Mouse (Mus musculus) CH12.LX (cell line): ENCODE results near the gene Cyp11a1. TPM values are rescaled to one million over a fixed set of nuclear protein-coding genes. Genes with fewer than 3 reads are reported as not detected.

Experiments
- DNase-seq: peaks from one replicate; pipeline ENCODE4 v3.0.0-alpha.2; 2013; ENCODE audit errors: extremely low read depth
- H3K27ac ChIP-seq: 2 replicates; pipeline ENCODE4 v1.5.1; 2012; ENCODE audit warnings: low read depth, mild to moderate bottlenecking, control low read depth, moderate library complexity; ENCODE audit not compliant: insufficient read depth
- H3K27me3 ChIP-seq: replicated peaks from 2 replicates; pipeline ENCODE3; 2012; ENCODE audit warnings: inconsistent platforms
- H3K36me3 ChIP-seq, 2 experiments: replicated peaks in 1 of 2; 2 replicates each; pipeline versions ENCODE3 to v1.6.1; 2012; ENCODE audit warnings: inconsistent platforms in 1 of 2, low read length in 1 of 2, mild to moderate bottlenecking in 1 of 2, mixed read lengths in 1 of 2, moderate library complexity in 1 of 2; ENCODE audit not compliant: control insufficient read depth in 1 of 2, insufficient read depth in 1 of 2
- H3K4me1 ChIP-seq, 2 experiments: 2 replicates each; pipeline ENCODE4 v1.6.1; 2012; ENCODE audit warnings: inconsistent platforms in 1 of 2, moderate library complexity in 1 of 2; ENCODE audit not compliant: insufficient read depth in 2 of 2, control insufficient read depth in 1 of 2
- H3K4me2 ChIP-seq: 2 replicates; pipeline ENCODE4 v1.6.1; 2012; ENCODE audit warnings: low read depth, mild to moderate bottlenecking, control low read depth; ENCODE audit not compliant: poor library complexity, insufficient read depth, severe bottlenecking
- H3K4me3 ChIP-seq, 3 experiments: fragments of 150-350 bp in 1 of 3; sonication (generic) in 1 of 3; replicated peaks in 1 of 3; 2 replicates each; pipeline versions ENCODE3 to v1.5.1; 2011 to 2012; ENCODE audit warnings: low read depth in 2 of 3, low read length in 2 of 3, mild to moderate bottlenecking in 2 of 3, moderate library complexity in 2 of 3, control low read depth in 1 of 3, improper control_type of control experiment in 1 of 3, inconsistent platforms in 1 of 3, mixed read lengths in 1 of 3; ENCODE audit not compliant: poor library complexity in 1 of 3
- H3K79me2 ChIP-seq: replicated peaks from 2 replicates; pipeline ENCODE4 v1.6.1; 2012; ENCODE audit warnings: mild to moderate bottlenecking, moderate library complexity; ENCODE audit not compliant: control insufficient read depth, poor library complexity, insufficient read depth, severe bottlenecking; ENCODE audit errors: extremely low read depth
- H3K9ac ChIP-seq: 2 replicates; pipeline ENCODE4 v1.6.1; 2012; ENCODE audit warnings: low read depth, mild to moderate bottlenecking, control low read depth, moderate library complexity; ENCODE audit not compliant: insufficient read depth
- H3K9me3 ChIP-seq: replicated peaks from 2 replicates; pipeline ENCODE3; 2012; ENCODE audit warnings: low read length, inconsistent platforms, mixed read lengths
- CHD2 ChIP-seq: IDR thresholded peaks from 2 replicates; pipeline ENCODE4 v1.6.1; 2011; ENCODE audit warnings: low read length, improper control_type of control experiment
- CTCF ChIP-seq, 2 experiments: IDR thresholded peaks in 1 of 2; conservative IDR thresholded peaks in 1 of 2; 2 replicates each; pipeline ENCODE4 v1.5.1; 2011 to 2012; ENCODE audit warnings: low read depth in 2 of 2, low read length in 2 of 2, improper control_type of control experiment in 1 of 2, inconsistent platforms in 1 of 2, mild to moderate bottlenecking in 1 of 2, moderate library complexity in 1 of 2
- E2F4 ChIP-seq: IDR thresholded peaks from 2 replicates; pipeline ENCODE4 v1.6.1; 2011; ENCODE audit warnings: low read depth, low read length, improper control_type of control experiment; ENCODE audit not compliant: insufficient replicate concordance
- ELF1 ChIP-seq: IDR thresholded peaks from 2 replicates; pipeline ENCODE4 v1.6.1; 2014; ENCODE audit warnings: low read depth, mild to moderate bottlenecking, inconsistent platforms, low read length, improper control_type of control experiment
- EP300 ChIP-seq: IDR thresholded peaks from 2 replicates; pipeline ENCODE4 v1.6.1; 2011; ENCODE audit warnings: low read length, improper control_type of control experiment
- GABPA ChIP-seq: IDR thresholded peaks from 2 replicates; pipeline ENCODE4 v1.6.1; 2012; ENCODE audit warnings: low read depth, low read length, improper control_type of control experiment, inconsistent platforms; ENCODE audit not compliant: insufficient replicate concordance
- HCFC1 ChIP-seq: IDR thresholded peaks from 2 replicates; pipeline ENCODE4 v1.6.1; 2012; ENCODE audit warnings: low read depth, mild to moderate bottlenecking, inconsistent platforms, low read length, improper control_type of control experiment
- IRF4 ChIP-seq: IDR thresholded peaks from 2 replicates; pipeline ENCODE4 v1.6.1; 2014; ENCODE audit warnings: low read depth, mild to moderate bottlenecking, inconsistent platforms, low read length, improper control_type of control experiment
- JUN ChIP-seq: IDR thresholded peaks from 2 replicates; pipeline ENCODE4 v1.6.1; 2011; ENCODE audit warnings: low read depth, mild to moderate bottlenecking, low read length, improper control_type of control experiment, moderate library complexity; ENCODE audit not compliant: insufficient read depth
- KAT2A ChIP-seq: IDR thresholded peaks from 2 replicates; pipeline ENCODE4 v1.6.1; 2012; ENCODE audit warnings: low read length, improper control_type of control experiment, inconsistent platforms; ENCODE audit not compliant: insufficient replicate concordance
- MAFK ChIP-seq: IDR thresholded peaks from 2 replicates; pipeline ENCODE4 v1.6.1; 2011; ENCODE audit warnings: low read length, improper control_type of control experiment; ENCODE audit not compliant: insufficient replicate concordance
- MEF2A ChIP-seq: IDR thresholded peaks from 2 replicates; pipeline ENCODE4 v1.6.1; 2014; ENCODE audit warnings: low read depth, mild to moderate bottlenecking, inconsistent platforms, low read length, improper control_type of control experiment, borderline replicate concordance
- MYC ChIP-seq: IDR thresholded peaks from 2 replicates; pipeline ENCODE4 v1.6.1; 2011; ENCODE audit warnings: low read depth, mild to moderate bottlenecking, improper control_type of control experiment, low read length
- NRF1 ChIP-seq: IDR thresholded peaks from 2 replicates; pipeline ENCODE4 v1.6.1; 2014; ENCODE audit warnings: low read depth, mild to moderate bottlenecking, inconsistent platforms, low read length, improper control_type of control experiment, moderate library complexity
- PAX5 ChIP-seq: IDR thresholded peaks from 2 replicates; pipeline ENCODE4 v1.6.1; 2012; ENCODE audit warnings: low read length, inconsistent platforms, mixed read lengths
- POLR2A ChIP-seq: IDR thresholded peaks from 2 replicates; pipeline ENCODE4 v1.6.1; 2011; ENCODE audit warnings: low read depth, mild to moderate bottlenecking, improper control_type of control experiment, low read length
- RAD21 ChIP-seq: IDR thresholded peaks from 2 replicates; pipeline ENCODE4 v1.6.1; 2011; ENCODE audit warnings: low read depth, mild to moderate bottlenecking, low read length, improper control_type of control experiment, moderate library complexity
- SIN3A ChIP-seq: IDR thresholded peaks from 2 replicates; pipeline ENCODE4 v1.6.1; 2012; ENCODE audit warnings: low read length, improper control_type of control experiment, inconsistent platforms
- SMC3 ChIP-seq: IDR thresholded peaks from 2 replicates; pipeline ENCODE4 v1.6.1; 2011; ENCODE audit warnings: low read depth, low read length, improper control_type of control experiment
- TBP ChIP-seq: conservative IDR thresholded peaks from 2 replicates; pipeline ENCODE4 v1.6.1; 2011; ENCODE audit warnings: low read depth, low read length, improper control_type of control experiment
- ZC3H11A ChIP-seq: IDR thresholded peaks from 2 replicates; pipeline ENCODE4 v1.6.1; 2012; ENCODE audit warnings: low read depth, mild to moderate bottlenecking, inconsistent platforms, low read length, improper control_type of control experiment
- ZMIZ1 ChIP-seq: IDR thresholded peaks from 2 replicates; pipeline ENCODE4 v1.6.1; 2012; ENCODE audit warnings: low read depth, mild to moderate bottlenecking, inconsistent platforms, low read length, improper control_type of control experiment
- ZNF384 ChIP-seq: IDR thresholded peaks from 2 replicates; pipeline ENCODE4 v1.6.1; 2012; ENCODE audit warnings: low read depth, low read length, improper control_type of control experiment, inconsistent platforms
- dilution Hi-C: fragments of 300-500 bp; cut with MboI; formaldehyde crosslinking; loops from 2 replicates; pipeline ENCODE4 v1.14.3; 2020; ENCODE audit warnings: low sequenced_read_pairs; ENCODE audit not compliant: extremely low pct_unique_long_range_greater_than_20kb, extremely low pct_ligation_motif_present
- in situ Hi-C: fragments of 300-500 bp; cut with MboI; formaldehyde crosslinking; loops from 3 replicates; pipeline ENCODE4 v1.14.3; 2019; ENCODE audit warnings: low sequenced_read_pairs, low pct_ligation_motif_present, low pct_unique_long_range_greater_than_20kb, mixed read lengths
- polyA plus RNA-seq: library from polyadenylated mRNA; unstranded; fragments of >175 nt; gene quantifications from 2 replicates; pipeline ENCODE4 v1.2.1, GENCODE M21; 2012; ENCODE audit warnings: low read depth; ENCODE audit not compliant: insufficient read length
- total RNA-seq, 2 experiments: library from RNA; depleted of rRNA; stranded (reverse); fragments of 300-350 nt in 1 of 2; fragments of >200 nt in 1 of 2; gene quantifications; 2 replicates each; pipeline ENCODE4 v1.2.3; 2012 to 2014

The Cyp11a1 gene
- total and polyA plus RNA-seq, 3 experiments = 2.6 to 12.8 (median 9.0) TPM

DNA sequence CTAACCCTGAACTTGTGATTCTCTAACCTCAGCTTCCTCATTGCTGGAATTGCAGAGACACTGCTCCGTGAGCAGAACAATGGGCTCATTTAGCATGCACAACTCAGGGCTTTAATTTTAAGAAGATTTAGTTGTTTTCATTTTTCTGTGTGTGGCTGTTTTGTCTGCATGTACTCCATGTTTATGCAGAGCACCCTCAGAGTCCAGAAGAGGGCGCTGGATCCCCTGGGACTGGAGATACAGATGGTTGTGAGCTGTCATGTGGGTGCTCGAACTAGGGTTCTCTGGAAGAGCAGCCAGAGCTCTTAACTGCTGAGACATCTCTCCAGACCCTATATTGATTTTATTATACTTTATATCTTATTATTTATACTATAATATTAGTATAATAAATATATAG is 3.4 kb downstream of the Cyp11a1 start:
- peak; percentile 37 for DNase-seq
- Histone ChIP-seq H3K4me3 (no peak overlapping the region), H3K4me1 (peaks cover 25 to 59% of the 10 kb centered on the region in 2 experiments), H3K9me3 (peaks cover 6% of the 10 kb centered on the region), H3K79me2 (no peaks in the 10 kb centered on the region), H3K36me3 (peaks cover 7 to 9% of the 10 kb centered on the region in 2 experiments), H3K27me3 (no peaks in the 10 kb centered on the region), H3K9ac (no peak overlapping the region), H3K4me2 (no peak overlapping the region), H3K27ac (no peak overlapping the region)
- peak; percentile 20 to 48; a peak in 2 of 4 replicates for TF ChIP-seq CTCF (conservative IDR thresholded peaks at IDR 0.05 in 1 of 2, IDR thresholded peaks at IDR 0.05 in 1 of 2; ENCODE audit: low read depth in 2 of 2, low read length in 2 of 2)
- TF ChIP-seq CHD2 = no peak
- no peak for TF ChIP-seq MAFK
- no peak for TF ChIP-seq E2F4
- no peak for TF ChIP-seq JUN
- no peak for TF ChIP-seq TBP
- TF ChIP-seq ZMIZ1 = no peak
- TF ChIP-seq SMC3 = peak; percentile 11; the same call in 1 of the 2 replicates
- no peak for TF ChIP-seq MEF2A
- peak; percentile 25 for TF ChIP-seq RAD21
- TF ChIP-seq GABPA = no peak
- dilution Hi-C loops = no loop called here
- in situ Hi-C loops = no loop called here

DNA sequence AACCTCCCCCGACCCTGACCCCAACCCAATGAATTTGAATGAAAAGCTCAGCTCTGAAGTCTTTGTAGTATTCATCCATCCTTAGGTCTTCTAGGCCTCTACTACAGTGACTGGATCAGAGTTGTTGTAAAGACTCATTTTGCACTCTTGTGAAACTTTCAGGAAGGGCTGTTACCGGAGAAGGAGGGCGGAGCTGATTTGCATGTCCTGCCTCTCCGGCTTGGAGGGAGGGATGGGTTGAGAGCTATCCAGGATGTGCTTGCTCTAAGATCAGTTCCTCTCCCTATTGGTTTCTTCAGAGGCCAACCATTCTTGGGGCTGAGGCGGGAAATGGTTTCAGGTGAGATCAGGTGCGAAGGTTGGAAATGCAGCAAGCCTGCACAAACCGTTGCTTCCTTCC is 4.8 kb downstream of the Cyp11a1 start:
- in situ Hi-C loops = no loop called here

DNA sequence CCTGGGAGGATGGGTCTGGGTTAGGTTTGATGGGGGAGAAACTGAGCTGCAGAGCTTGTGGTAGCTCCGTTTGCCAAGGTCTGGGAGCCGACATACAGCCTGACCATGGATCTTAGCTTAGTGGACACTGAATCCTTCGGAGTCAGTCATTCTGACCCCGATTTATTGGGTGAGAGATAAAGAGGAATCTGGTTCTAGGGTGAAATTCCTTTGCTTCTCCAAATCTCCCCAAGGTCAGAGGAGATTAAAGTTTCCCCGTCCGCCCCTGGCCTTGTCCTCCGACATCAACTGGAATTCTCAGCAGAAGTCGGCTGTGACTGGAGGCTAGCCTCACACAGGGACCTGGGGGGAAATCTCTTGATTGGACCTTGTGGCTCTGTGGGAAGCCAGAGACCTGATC is 5.3 kb downstream of the Cyp11a1 start:
- Histone ChIP-seq H3K4me3 (no peak overlapping the region), H3K9ac (no peak overlapping the region), H3K4me2 (no peak overlapping the region), H3K36me3 (peaks cover 3 to 4% of the 10 kb centered on the region in 2 experiments), H3K79me2 (no peaks in the 10 kb centered on the region), H3K4me1 (peaks cover 29 to 61% of the 10 kb centered on the region in 2 experiments), H3K27ac (no peak overlapping the region), H3K9me3 (no peaks in the 10 kb centered on the region), H3K27me3 (no peaks in the 10 kb centered on the region)
- in situ Hi-C loops = no loop called here
- DNase-seq = no peak
- TF ChIP-seq EP300 (no peak), ELF1 (no peak), CHD2 (no peak), HCFC1 (no peak), ZC3H11A (no peak), NRF1 (no peak), TBP (no peak), MYC (no peak), SIN3A (no peak), ZNF384 (no peak), POLR2A (no peak), IRF4 (no peak)
- dilution Hi-C loops = no loop called here

More for the DNA sequence above, 4.8 kb downstream of the Cyp11a1 start:
- Histone ChIP-seq H3K27me3 (no peaks in the 10 kb centered on the region), H3K4me1 (peaks cover 29 to 64% of the 10 kb centered on the region in 2 experiments), H3K36me3 (peaks cover 5 to 9% of the 10 kb centered on the region in 2 experiments), H3K4me2 (no peak overlapping the region), H3K79me2 (no peaks in the 10 kb centered on the region), H3K27ac (no peak overlapping the region), H3K9ac (no peak overlapping the region), H3K4me3 (no peak overlapping the region), H3K9me3 (no peaks in the 10 kb centered on the region)
- dilution Hi-C loops = no loop called here
- DNase-seq = no peak
- TF ChIP-seq MYC = no peak
- no peak for TF ChIP-seq PAX5
- TF ChIP-seq ELF1 = no peak
- no peak for TF ChIP-seq KAT2A
